Mouse (Mus musculus) brain, embryonic 14.5 days (tissue): Measurements from ENCODE around the gene Chmp2a.

Source experiments
- CTCF ChIP-seq: fragments of 200-500 bp; IDR thresholded peaks from 2 replicates; pipeline ENCODE4 v1.5.1; 2012; ENCODE audit warnings: inconsistent platforms, mild to moderate bottlenecking, moderate library complexity, borderline replicate concordance; ENCODE audit not compliant: insufficient read depth, insufficient read length; ENCODE audit errors: extremely low read depth
- POLR2A ChIP-seq: fragments of 200-500 bp; IDR thresholded peaks from 2 replicates; pipeline ENCODE4 v1.6.1; 2012; ENCODE audit warnings: mild to moderate bottlenecking, inconsistent platforms, borderline replicate concordance; ENCODE audit not compliant: poor library complexity, insufficient read depth, insufficient read length, severe bottlenecking; ENCODE audit errors: extremely low read depth

DNA sequence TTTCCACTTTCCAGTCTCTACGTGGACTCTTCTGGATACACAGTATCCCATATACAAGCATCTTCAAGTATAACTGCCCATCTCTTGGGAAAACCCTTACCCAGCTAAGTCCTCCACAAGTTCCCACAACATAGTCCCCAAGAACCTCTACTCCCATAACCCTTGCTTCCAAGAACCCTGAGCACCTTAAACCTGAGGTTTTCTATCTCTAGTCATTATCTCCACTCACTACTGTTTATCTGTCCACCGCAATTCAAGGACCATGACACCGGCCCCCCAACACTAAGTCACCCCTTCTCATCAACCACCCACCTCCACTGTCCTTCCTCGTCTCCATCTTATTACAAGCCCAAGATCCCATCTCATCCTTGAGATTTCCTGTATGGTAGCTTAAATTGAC is 2.2 kb upstream of the Chmp2a start:
- TF ChIP-seq POLR2A (no peak), CTCF (no peak)
